Mouse (Mus musculus) hindbrain, embryonic 11.5 days (tissue): Measurements from ENCODE around the gene Gmeb2. TPM values are rescaled to one million over a fixed set of nuclear protein-coding genes. Genes with fewer than 3 reads are reported as not detected.

Experiments
- ATAC-seq: fragments of 200-750 bp; cut with Nextera tagmentation; 2 replicates; pipeline ENCODE4 v1.8.0; 2017; ENCODE audit warnings: mild to moderate bottlenecking, moderate TSS enrichment, moderate library complexity; ENCODE audit not compliant: low FRiP score
- DNase-seq: peaks from one replicate; pipeline ENCODE4 v3.0.0-alpha.2; 2015; ENCODE audit warnings: low spot score
- H3K27ac ChIP-seq: fragments of 300-500 bp; sonication (generic); 2 replicates; pipeline ENCODE4 v1.5.1; 2014; ENCODE audit warnings: mild to moderate bottlenecking, low read depth, low read length
- H3K27me3 ChIP-seq: fragments of 300-500 bp; sonication (generic); 2 replicates; pipeline ENCODE4 v1.6.1; 2014; ENCODE audit warnings: mild to moderate bottlenecking, low read length, moderate library complexity, mixed read lengths; ENCODE audit not compliant: control insufficient read depth, insufficient read depth
- H3K36me3 ChIP-seq: fragments of 300-500 bp; sonication (generic); 2 replicates; pipeline ENCODE4 v1.6.1; 2014; ENCODE audit warnings: mild to moderate bottlenecking, low read length, moderate library complexity, mixed read lengths; ENCODE audit not compliant: control insufficient read depth, insufficient read depth
- H3K4me1 ChIP-seq: fragments of 300-500 bp; sonication (generic); replicated peaks from 2 replicates; pipeline ENCODE4 v1.6.1; 2014; ENCODE audit warnings: low read length, mixed read lengths; ENCODE audit not compliant: control insufficient read depth, insufficient read depth
- H3K4me2 ChIP-seq: fragments of 300-500 bp; sonication (generic); replicated peaks from 2 replicates; pipeline ENCODE4 v1.6.1; 2014; ENCODE audit warnings: mild to moderate bottlenecking, low read depth, low read length
- H3K4me3 ChIP-seq: fragments of 300-500 bp; sonication (generic); 2 replicates; pipeline ENCODE4 v1.5.1; 2014; ENCODE audit warnings: low read depth, low read length
- H3K9ac ChIP-seq: fragments of 300-500 bp; sonication (generic); 2 replicates; pipeline ENCODE4 v1.6.1; 2014; ENCODE audit warnings: low read depth, low read length
- H3K9me3 ChIP-seq: fragments of 300-500 bp; sonication (generic); 2 replicates; pipeline ENCODE4 v1.6.1; 2016; ENCODE audit warnings: low read length; ENCODE audit not compliant: control insufficient read depth
- WGBS: fragments of 180-500 bp; shearing (Covaris S2); extraction: QIAGEN DNeasy Blood & Tissue Kit; methylation state at CpG from one replicate; pipeline ENCODE4 v1.1.7; 2014; 5-methylcytosine and 5-hydroxymethylcytosine counted together
- polyA plus RNA-seq: library from polyadenylated mRNA; unstranded; fragments of >200 nt; fragmentation: Nextera tagmentation; extraction: Ambion mirVana; gene quantifications from 2 replicates; pipeline ENCODE4 v1.2.1, GENCODE M21; 2014

The Gmeb2 gene
- polyA plus RNA-seq, 1 experiment from 2014 or later, result 17.9 TPM

GRCm38 (mm10) chr2:181239261-181239660 lies 48.6 kb downstream of the Gmeb2 start:
- 96% methylated on average over 9 of the region's 9 CpGs for WGBS
- no peak overlapping the region for H3K27ac ChIP-seq
- H3K4me2 ChIP-seq, result no peak overlapping the region
- no peaks in the 10 kb centered on the region for H3K9me3 ChIP-seq
- ATAC-seq (no peak), DNase-seq (no peak)
- H3K36me3 ChIP-seq, result no peaks in the 10 kb centered on the region
- no peaks in the 10 kb centered on the region for H3K27me3 ChIP-seq
- H3K9ac ChIP-seq, result no peak overlapping the region
- no peak overlapping the region for H3K4me3 ChIP-seq
- no peaks in the 10 kb centered on the region for H3K4me1 ChIP-seq

GRCm38 (mm10) chr2:181238861-181239260 lies 49.0 kb downstream of the Gmeb2 start:
- DNase-seq, result no peak
- H3K27ac ChIP-seq, result no peak overlapping the region
- H3K9me3 ChIP-seq, result no peaks in the 10 kb centered on the region

GRCm38 (mm10) chr2:181238091-181238610 lies 49.7 kb downstream of the Gmeb2 start:
- no peak overlapping the region for H3K4me2 ChIP-seq
- H3K27me3 ChIP-seq, result no peaks in the 10 kb centered on the region
- DNase-seq, result no peak
- WGBS, result 77% methylated on average over 10 of the region's 10 CpGs
- no peaks in the 10 kb centered on the region for H3K9me3 ChIP-seq
- ATAC-seq, result no peak
- no peak overlapping the region for H3K4me3 ChIP-seq
- H3K27ac ChIP-seq, result no peak overlapping the region
- no peaks in the 10 kb centered on the region for H3K36me3 ChIP-seq
- H3K9ac ChIP-seq, result no peak overlapping the region
- no peaks in the 10 kb centered on the region for H3K4me1 ChIP-seq

More at GRCm38 (mm10) chr2:181238861-181239260, 49.0 kb downstream of the Gmeb2 start:
- ATAC-seq, result no peak
- H3K36me3 ChIP-seq, result no peaks in the 10 kb centered on the region
- no peak overlapping the region for H3K4me2 ChIP-seq
- H3K4me3 ChIP-seq, result no peak overlapping the region
- H3K27me3 ChIP-seq, result no peaks in the 10 kb centered on the region
- WGBS, result 61% methylated on average over 2 of the region's 2 CpGs
- no peaks in the 10 kb centered on the region for H3K4me1 ChIP-seq
- no peak overlapping the region for H3K9ac ChIP-seq

- no peaks in the 10 kb centered on the region for H3K9me3 ChIP-seq
- no peak overlapping the region for H3K4me2 ChIP-seq
- no peak for DNase-seq
- no peak for ATAC-seq
- H3K36me3 ChIP-seq, result no peaks in the 10 kb centered on the region
- H3K27me3 ChIP-seq, result no peaks in the 10 kb centered on the region
- no peak overlapping the region for H3K27ac ChIP-seq
- no peak overlapping the region for H3K4me3 ChIP-seq
- no peak overlapping the region for H3K9ac ChIP-seq
- WGBS, result 87% methylated on average over 17 of the region's 17 CpGs
- no peaks in the 10 kb centered on the region for H3K4me1 ChIP-seq
Observed at GRCm38 (mm10) chr2:181237251-181238014, 50.4 kb downstream of the Gmeb2 start.

- H3K4me1 ChIP-seq, result no peaks in the 10 kb centered on the region
- no peaks in the 10 kb centered on the region for H3K27me3 ChIP-seq
- H3K9ac ChIP-seq, result no peak overlapping the region
- H3K9me3 ChIP-seq, result no peaks in the 10 kb centered on the region
- no peak overlapping the region for H3K4me2 ChIP-seq
- ATAC-seq (no peak), DNase-seq (no peak)
- no peak overlapping the region for H3K4me3 ChIP-seq
- WGBS, result 86% methylated on average over 23 of the region's 23 CpGs
- no peak overlapping the region for H3K27ac ChIP-seq
- no peaks in the 10 kb centered on the region for H3K36me3 ChIP-seq
Observed at GRCm38 (mm10) chr2:181235681-181236566, 51.9 kb downstream of the Gmeb2 start.

- 95% methylated on average over 11 of the region's 11 CpGs for WGBS
- no peak overlapping the region for H3K4me2 ChIP-seq
- H3K36me3 ChIP-seq, result no peaks in the 10 kb centered on the region
- no peaks in the 10 kb centered on the region for H3K27me3 ChIP-seq
- ATAC-seq (no peak), DNase-seq (no peak)
- no peak overlapping the region for H3K9ac ChIP-seq
- H3K4me3 ChIP-seq, result no peak overlapping the region
- no peak overlapping the region for H3K27ac ChIP-seq
- no peaks in the 10 kb centered on the region for H3K9me3 ChIP-seq
- no peaks in the 10 kb centered on the region for H3K4me1 ChIP-seq
Observed at GRCm38 (mm10) chr2:181234680-181235079, 53.2 kb downstream of the Gmeb2 start.

- H3K4me3 ChIP-seq, result no peak overlapping the region
- H3K36me3 ChIP-seq, result no peaks in the 10 kb centered on the region
- H3K27me3 ChIP-seq, result no peaks in the 10 kb centered on the region
- no peak overlapping the region for H3K9ac ChIP-seq
- 92% methylated on average over 15 of the region's 15 CpGs for whole genome bisulfite sequencing
- no peak overlapping the region for H3K4me2 ChIP-seq
- ATAC-seq, result no peak
- no peaks in the 10 kb centered on the region for H3K4me1 ChIP-seq
- H3K9me3 ChIP-seq, result no peaks in the 10 kb centered on the region
- H3K27ac ChIP-seq, result no peak overlapping the region
- no peak for DNase-seq
Observed at GRCm38 (mm10) chr2:181233443-181233842, 54.4 kb downstream of the Gmeb2 start.

- Histone ChIP-seq H3K36me3 (no peaks in the 10 kb centered on the region), H3K9ac (no peak overlapping the region), H3K4me2 (no peak overlapping the region), H3K27me3 (no peaks in the 10 kb centered on the region), H3K4me1 (no peaks in the 10 kb centered on the region), H3K27ac (no peak overlapping the region), H3K9me3 (no peaks in the 10 kb centered on the region), H3K4me3 (no peak overlapping the region)
- 73% methylated on average over 20 of the region's 20 CpGs for WGBS
- ATAC-seq (no peak), DNase-seq (no peak)
Observed at GRCm38 (mm10) chr2:181231171-181231570, 56.7 kb downstream of the Gmeb2 start.
